Mouse (Mus musculus): ENCODE results near the gene Anks3. TPM values are rescaled to one million over a fixed set of nuclear protein-coding genes. Genes with fewer than 3 reads are reported as not detected.

Anks3 gene
- polyA plus RNA-seq, 1 experiment from 2014 or later, result 62.2 TPM

DNA sequence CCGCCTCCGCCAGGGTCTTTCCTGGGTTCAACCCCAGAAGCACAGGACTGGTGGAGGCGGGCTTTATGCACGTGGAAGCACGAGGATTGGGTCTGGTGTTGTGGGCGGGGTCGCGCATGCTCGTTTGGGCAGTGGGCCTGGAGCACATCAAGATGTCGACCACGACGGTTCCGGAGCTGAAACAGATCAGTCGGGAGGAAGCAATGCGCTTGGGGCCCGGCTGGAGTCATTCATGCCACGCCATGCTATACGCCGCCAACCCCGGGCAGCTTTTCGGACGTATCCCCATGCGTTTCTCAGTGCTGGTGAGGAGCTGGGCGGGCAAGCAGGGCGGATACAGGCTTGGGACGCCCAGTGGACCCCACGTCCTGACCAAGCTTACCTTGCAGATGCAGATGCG is 25.0 kb downstream of the Anks3 start:
- Histone ChIP-seq H3K27ac (ENCODE audit: low read depth, low read length) (peak overlapping the region; percentile 78), H3K36me3 (ENCODE audit: control insufficient read depth, insufficient read depth, low read length) (peaks cover 55% of the 10 kb centered on the region), H3K4me1 (ENCODE audit: control insufficient read depth, insufficient read depth, low read length) (peaks cover 8% of the 10 kb centered on the region), H3K27me3 (ENCODE audit: control insufficient read depth, insufficient read depth, low read length) (no peaks in the 10 kb centered on the region), H3K9ac (replicated peaks; ENCODE audit: low read depth, low read length) (peak overlapping the region; percentile 88), H3K4me3 (ENCODE audit: low read depth, low read length) (peak overlapping the region; percentile 60), H3K9me3 (ENCODE audit: control insufficient read depth, low read length) (no peaks in the 10 kb centered on the region), H3K4me2 (ENCODE audit: low read depth, low read length) (peak overlapping the region; percentile 91)
- ATAC-seq (ENCODE audit: low read depth), result peak; percentile 96
- WGBS, result under 1% methylated on average over 28 of the region's 28 CpGs

DNA sequence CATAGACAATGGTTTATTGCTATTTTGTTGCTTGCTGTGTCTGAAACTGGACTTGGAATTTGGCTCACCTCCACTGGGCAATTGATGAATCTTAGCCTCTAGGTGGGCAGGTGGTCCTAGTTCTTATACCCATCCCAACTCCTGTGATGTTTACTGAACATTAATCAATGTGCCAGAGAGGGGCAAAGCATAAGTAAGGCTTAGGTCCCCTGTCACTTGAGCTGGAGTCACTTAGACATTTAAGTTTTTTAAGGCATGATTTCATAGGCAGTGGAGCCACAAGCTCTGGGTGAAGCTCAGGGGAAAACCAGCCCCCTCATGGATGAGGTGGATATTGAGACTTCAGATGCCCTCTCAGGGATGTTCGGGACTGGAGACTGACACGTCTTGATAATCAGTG is 25.5 kb downstream of the Anks3 start, which contains the start of gene Nudt16l1:
Gene Nudt16l1 (plus strand): TSS at position 301 of the 400 bp plus-strand sequence.
- peak within 1 kb of the TSS; percentile 91 for H3K4me2 ChIP-seq (ENCODE audit: low read depth, low read length)
- 9% methylated on average over 2 of the region's 2 CpGs for WGBS
- no peak; the same call in 1 of the 2 replicates for ATAC-seq (ENCODE audit: low read depth)
- H3K27ac ChIP-seq (ENCODE audit: low read depth, low read length), result peak within 1 kb of the TSS; percentile 78
- H3K4me3 ChIP-seq (ENCODE audit: low read depth, low read length), result peak within 1 kb of the TSS; percentile 60
- no peaks in the 10 kb centered on the region for H3K9me3 ChIP-seq (ENCODE audit: control insufficient read depth, low read length)
- H3K4me1 ChIP-seq (ENCODE audit: control insufficient read depth, insufficient read depth, low read length), result peaks cover 8% of the 10 kb centered on the region
- H3K27me3 ChIP-seq (ENCODE audit: control insufficient read depth, insufficient read depth, low read length), result no peaks in the 10 kb centered on the region
- peak within 1 kb of the TSS; percentile 88 for H3K9ac ChIP-seq (replicated peaks; ENCODE audit: low read depth, low read length)
- peaks cover 58% of the 10 kb centered on the region for H3K36me3 ChIP-seq (ENCODE audit: control insufficient read depth, insufficient read depth, low read length)

DNA sequence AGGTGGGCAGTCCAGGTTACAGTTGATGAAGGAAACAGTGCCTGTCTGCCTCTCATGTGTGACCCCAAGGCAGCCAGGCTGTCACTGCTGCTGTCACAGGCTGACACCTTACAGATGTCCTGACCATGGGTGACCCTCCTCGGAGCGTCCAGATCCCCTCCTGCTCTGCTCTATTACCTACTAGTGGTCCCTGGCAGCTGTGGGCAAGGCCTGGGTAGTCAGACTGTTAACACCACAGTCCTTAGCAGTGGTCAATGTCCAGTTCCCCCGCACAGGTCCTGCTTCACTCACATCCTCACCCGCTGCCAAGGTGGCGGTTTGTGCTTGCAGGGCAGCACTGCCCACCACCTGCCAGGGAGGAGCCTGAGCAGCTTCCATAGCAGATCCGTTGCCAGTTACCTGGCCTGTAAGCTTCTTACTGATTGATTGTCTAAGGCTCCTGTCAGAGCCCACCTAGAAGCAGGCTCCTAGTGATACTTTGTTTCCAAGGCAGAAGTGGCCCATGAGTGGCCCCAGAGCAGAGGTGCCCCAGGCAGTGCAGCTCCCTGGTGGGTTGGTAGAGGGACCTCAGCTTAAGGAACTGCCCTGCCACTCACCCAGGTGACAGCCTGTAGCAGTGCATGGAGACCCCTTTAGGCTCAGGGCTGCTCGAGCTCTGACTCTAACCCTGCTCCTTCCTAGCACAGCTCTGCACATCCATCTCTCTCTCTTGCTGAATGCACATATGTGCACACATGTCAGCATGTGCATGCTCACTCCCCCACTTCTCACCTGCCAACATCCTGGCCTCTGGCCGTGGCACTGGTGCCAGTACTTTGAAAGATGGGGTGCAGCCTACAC is 26.4 kb downstream of the Anks3 start:
- Histone ChIP-seq H3K27ac (ENCODE audit: low read depth, low read length) (no peak overlapping the region), H3K4me1 (ENCODE audit: control insufficient read depth, insufficient read depth, low read length) (peaks cover 8% of the 10 kb centered on the region), H3K4me3 (ENCODE audit: low read depth, low read length) (no peak overlapping the region), H3K36me3 (ENCODE audit: control insufficient read depth, insufficient read depth, low read length) (peaks cover 57% of the 10 kb centered on the region), H3K9me3 (ENCODE audit: control insufficient read depth, low read length) (no peaks in the 10 kb centered on the region), H3K27me3 (ENCODE audit: control insufficient read depth, insufficient read depth, low read length) (no peaks in the 10 kb centered on the region), H3K9ac (replicated peaks; ENCODE audit: low read depth, low read length) (no peak overlapping the region), H3K4me2 (ENCODE audit: low read depth, low read length) (no peak overlapping the region)
- no peak for ATAC-seq (ENCODE audit: low read depth)
- WGBS, result 96% methylated on average over 8 of the region's 8 CpGs

DNA sequence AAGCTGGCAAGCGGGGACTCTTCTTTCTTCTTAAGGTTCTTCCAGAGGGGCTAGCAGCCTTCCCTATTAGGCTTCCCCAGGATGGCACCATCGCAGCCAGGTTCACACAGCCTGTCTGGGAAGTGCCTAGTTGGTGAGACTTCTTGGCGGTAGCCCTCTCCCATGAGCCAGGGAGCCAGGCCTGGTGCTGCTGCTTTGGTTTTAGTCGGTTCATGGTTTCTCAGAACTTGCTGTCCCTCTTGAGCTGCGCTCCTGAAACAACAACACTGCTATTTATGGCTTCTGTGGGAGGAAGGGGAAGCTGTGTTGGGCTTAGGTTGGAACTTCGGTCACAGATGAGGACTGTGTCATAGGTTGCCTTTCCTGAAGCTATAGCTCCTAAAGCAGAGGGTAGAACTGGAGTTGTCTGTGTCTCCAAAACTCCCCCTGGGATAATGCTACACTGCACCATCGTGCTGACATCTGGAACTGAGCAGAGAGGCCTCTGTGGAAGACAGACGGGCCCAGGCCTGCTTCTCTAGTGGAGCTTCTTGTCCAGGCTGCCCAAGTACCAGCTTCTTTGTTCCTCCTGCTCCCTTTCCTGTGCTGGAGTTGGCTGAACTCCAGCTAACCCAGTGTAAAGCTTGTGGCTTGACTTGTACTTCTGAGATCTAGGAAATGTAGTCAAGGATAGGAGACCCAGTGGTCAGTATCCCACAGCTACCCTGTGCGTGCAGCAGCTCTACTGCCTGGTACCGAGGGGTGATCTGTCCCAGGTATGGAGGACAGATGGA is 27.9 kb downstream of the Anks3 start:
- Histone ChIP-seq H3K9ac (replicated peaks; ENCODE audit: low read depth, low read length) (no peak overlapping the region), H3K27me3 (ENCODE audit: control insufficient read depth, insufficient read depth, low read length) (no peaks in the 10 kb centered on the region), H3K4me1 (ENCODE audit: control insufficient read depth, insufficient read depth, low read length) (peaks cover 8% of the 10 kb centered on the region), H3K4me2 (ENCODE audit: low read depth, low read length) (no peak overlapping the region), H3K36me3 (ENCODE audit: control insufficient read depth, insufficient read depth, low read length) (peaks cover 59% of the 10 kb centered on the region), H3K4me3 (ENCODE audit: low read depth, low read length) (no peak overlapping the region), H3K9me3 (ENCODE audit: control insufficient read depth, low read length) (no peaks in the 10 kb centered on the region), H3K27ac (ENCODE audit: low read depth, low read length) (no peak overlapping the region)
- no peak for ATAC-seq (ENCODE audit: low read depth)
- WGBS, result 89% methylated on average over 10 of the region's 10 CpGs

DNA sequence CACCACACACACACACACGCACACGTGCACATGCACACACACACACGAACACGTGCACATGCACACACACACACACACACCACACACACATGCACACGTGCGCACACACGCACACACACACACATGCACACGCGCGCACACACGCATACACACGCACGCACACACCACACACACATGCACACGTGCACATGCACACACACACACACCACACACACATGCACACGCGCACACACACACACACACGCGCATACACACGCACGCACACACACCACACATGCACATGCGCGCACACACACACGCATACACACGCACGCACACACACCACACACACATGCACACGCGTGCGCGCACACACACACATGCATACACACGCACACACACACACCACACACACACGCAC is 28.6 kb downstream of the Anks3 start:
- peaks cover 8% of the 10 kb centered on the region for H3K4me1 ChIP-seq (ENCODE audit: control insufficient read depth, insufficient read depth, low read length)
- 98% methylated on average over 31 of the region's 31 CpGs for WGBS
- no peak overlapping the region for H3K4me3 ChIP-seq (ENCODE audit: low read depth, low read length)
- no peaks in the 10 kb centered on the region for H3K9me3 ChIP-seq (ENCODE audit: control insufficient read depth, low read length)
- ATAC-seq (ENCODE audit: low read depth), result no peak
- no peaks in the 10 kb centered on the region for H3K27me3 ChIP-seq (ENCODE audit: control insufficient read depth, insufficient read depth, low read length)
- H3K4me2 ChIP-seq (ENCODE audit: low read depth, low read length), result no peak overlapping the region
- H3K27ac ChIP-seq (ENCODE audit: low read depth, low read length), result no peak overlapping the region
- H3K9ac ChIP-seq (replicated peaks; ENCODE audit: low read depth, low read length), result no peak overlapping the region
- H3K36me3 ChIP-seq (ENCODE audit: control insufficient read depth, insufficient read depth, low read length), result peaks cover 62% of the 10 kb centered on the region

DNA sequence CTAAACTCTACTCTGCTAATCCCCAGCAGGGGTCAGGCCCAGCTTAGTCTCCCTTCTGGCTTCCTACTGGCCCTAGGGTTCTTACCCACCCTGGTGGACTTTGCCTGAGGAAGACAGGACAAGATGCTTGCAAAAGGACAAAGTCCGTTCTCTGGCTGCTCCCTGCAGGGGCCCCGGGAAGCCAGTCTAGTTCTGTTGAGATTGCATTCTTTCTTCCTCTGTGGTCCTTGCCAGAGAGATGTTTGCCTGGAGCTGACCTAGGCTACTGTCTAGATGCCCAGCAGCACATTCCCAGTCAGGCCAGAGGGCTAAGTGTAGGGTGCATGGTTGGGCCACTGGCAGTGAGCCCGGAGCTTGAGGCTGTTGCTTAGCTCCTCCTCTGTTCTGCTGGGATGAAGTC is 31.6 kb downstream of the Anks3 start:
- WGBS, result 92% methylated on average over 3 of the region's 3 CpGs
- Histone ChIP-seq H3K36me3 (ENCODE audit: control insufficient read depth, insufficient read depth, low read length) (peaks cover 86% of the 10 kb centered on the region), H3K27ac (ENCODE audit: low read depth, low read length) (no peak overlapping the region), H3K27me3 (ENCODE audit: control insufficient read depth, insufficient read depth, low read length) (no peaks in the 10 kb centered on the region), H3K4me3 (ENCODE audit: low read depth, low read length) (no peak overlapping the region), H3K9ac (replicated peaks; ENCODE audit: low read depth, low read length) (no peak overlapping the region), H3K4me2 (ENCODE audit: low read depth, low read length) (no peak overlapping the region), H3K4me1 (ENCODE audit: control insufficient read depth, insufficient read depth, low read length) (no peaks in the 10 kb centered on the region), H3K9me3 (ENCODE audit: control insufficient read depth, low read length) (no peaks in the 10 kb centered on the region)
- ATAC-seq (ENCODE audit: low read depth), result no peak

DNA sequence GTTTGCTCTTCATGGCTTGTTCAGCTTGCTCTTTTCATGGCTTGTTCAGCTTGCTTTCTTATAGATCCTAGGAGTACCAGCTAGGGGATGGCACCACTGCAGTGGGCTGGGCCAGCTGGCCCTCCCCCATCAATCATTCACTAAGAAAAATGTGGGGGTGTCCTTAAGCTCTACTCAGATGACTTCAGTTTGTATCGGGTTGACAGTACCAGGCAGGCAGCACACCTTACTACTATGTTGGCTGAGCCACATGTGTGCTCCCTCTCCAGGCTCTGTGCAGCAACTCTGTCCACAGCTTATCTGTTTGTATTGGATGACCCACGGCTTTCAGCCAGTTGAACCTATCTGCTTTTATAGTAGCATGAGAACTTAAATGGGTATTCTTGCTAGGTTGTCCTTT is 35.5 kb downstream of the Anks3 start:
- Histone ChIP-seq H3K9me3 (ENCODE audit: control insufficient read depth, low read length) (no peaks in the 10 kb centered on the region), H3K27ac (ENCODE audit: low read depth, low read length) (no peak overlapping the region), H3K36me3 (ENCODE audit: control insufficient read depth, insufficient read depth, low read length) (peaks cover 88% of the 10 kb centered on the region), H3K4me2 (ENCODE audit: low read depth, low read length) (no peak overlapping the region), H3K9ac (replicated peaks; ENCODE audit: low read depth, low read length) (no peak overlapping the region), H3K4me3 (ENCODE audit: low read depth, low read length) (no peak overlapping the region), H3K4me1 (ENCODE audit: control insufficient read depth, insufficient read depth, low read length) (no peaks in the 10 kb centered on the region), H3K27me3 (ENCODE audit: control insufficient read depth, insufficient read depth, low read length) (no peaks in the 10 kb centered on the region)
- 90% methylated on average over 2 of the region's 2 CpGs for WGBS
- no peak for ATAC-seq (ENCODE audit: low read depth)

DNA sequence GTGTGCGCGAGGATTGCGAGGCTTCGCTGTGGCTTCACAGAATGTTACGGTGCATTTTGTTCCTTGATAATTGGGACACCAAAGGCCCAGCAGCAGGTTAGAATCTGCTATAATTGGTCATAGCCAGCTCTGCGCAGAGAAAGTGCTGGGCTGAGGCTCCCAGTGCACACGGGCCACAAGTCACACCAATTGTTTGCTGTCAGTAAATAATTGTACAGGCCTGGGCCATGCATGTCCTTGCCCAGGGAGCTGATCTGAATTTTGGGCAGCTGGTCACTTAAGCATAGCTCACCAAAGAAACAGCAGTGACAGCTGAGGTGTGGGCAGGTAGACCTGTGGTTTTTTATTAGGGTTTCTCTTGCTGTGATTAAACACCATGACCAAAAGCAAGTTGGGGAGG is 36.0 kb downstream of the Anks3 start:
- ATAC-seq (ENCODE audit: low read depth), result no peak
- WGBS, result 91% methylated on average over 7 of the region's 7 CpGs
- Histone ChIP-seq H3K4me1 (ENCODE audit: control insufficient read depth, insufficient read depth, low read length) (no peaks in the 10 kb centered on the region), H3K9me3 (ENCODE audit: control insufficient read depth, low read length) (no peaks in the 10 kb centered on the region), H3K9ac (replicated peaks; ENCODE audit: low read depth, low read length) (no peak overlapping the region), H3K36me3 (ENCODE audit: control insufficient read depth, insufficient read depth, low read length) (peaks cover 89% of the 10 kb centered on the region), H3K27me3 (ENCODE audit: control insufficient read depth, insufficient read depth, low read length) (no peaks in the 10 kb centered on the region), H3K27ac (ENCODE audit: low read depth, low read length) (no peak overlapping the region), H3K4me3 (ENCODE audit: low read depth, low read length) (no peak overlapping the region), H3K4me2 (ENCODE audit: low read depth, low read length) (no peak overlapping the region)

DNA sequence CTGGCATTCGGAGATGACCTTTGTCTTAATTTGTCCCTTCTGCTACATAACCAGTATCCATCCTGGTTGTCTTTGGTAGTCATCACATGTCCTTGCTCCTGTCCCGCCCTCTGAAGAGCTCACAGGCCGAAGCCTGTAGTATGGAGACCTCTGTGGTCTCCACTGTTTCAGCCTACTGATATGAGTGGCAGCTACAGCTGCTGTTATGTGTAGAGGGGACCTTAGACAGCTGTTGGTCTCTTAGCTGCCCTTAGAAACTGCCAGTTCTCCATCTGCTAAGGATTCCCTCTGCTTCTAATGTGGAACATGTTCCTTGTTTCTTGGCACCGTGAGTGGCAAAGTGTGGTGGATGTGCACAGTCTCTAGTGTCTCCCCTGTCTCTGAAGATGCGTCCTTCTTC is 40.0 kb downstream of the Anks3 start:
- no peak overlapping the region for H3K27ac ChIP-seq (ENCODE audit: low read depth, low read length)
- WGBS, result 96% methylated on average over 5 of the region's 5 CpGs
- no peaks in the 10 kb centered on the region for H3K4me1 ChIP-seq (ENCODE audit: control insufficient read depth, insufficient read depth, low read length)
- H3K9me3 ChIP-seq (ENCODE audit: control insufficient read depth, low read length), result no peaks in the 10 kb centered on the region
- H3K36me3 ChIP-seq (ENCODE audit: control insufficient read depth, insufficient read depth, low read length), result peaks cover 61% of the 10 kb centered on the region
- H3K4me2 ChIP-seq (ENCODE audit: low read depth, low read length), result no peak overlapping the region
- no peak for ATAC-seq (ENCODE audit: low read depth)
- H3K9ac ChIP-seq (replicated peaks; ENCODE audit: low read depth, low read length), result no peak overlapping the region
- no peaks in the 10 kb centered on the region for H3K27me3 ChIP-seq (ENCODE audit: control insufficient read depth, insufficient read depth, low read length)
- no peak overlapping the region for H3K4me3 ChIP-seq (ENCODE audit: low read depth, low read length)
